Mouse (Mus musculus) embryonic facial prominence, embryonic 10.5 days (tissue): ENCODE measurements around the gene Wrap53. TPM values are rescaled to one million over a fixed set of nuclear protein-coding genes. Genes with fewer than 3 reads are reported as not detected.

Experiments
- DNase-seq: peaks from one replicate; pipeline ENCODE4 v3.0.0-alpha.2; 2017; ENCODE audit warnings: low spot score
- H3K27ac ChIP-seq: fragments of 300-500 bp; sonication (generic); replicated peaks from 2 replicates; pipeline ENCODE4 v1.5.1; 2016; ENCODE audit warnings: mild to moderate bottlenecking
- H3K27me3 ChIP-seq: fragments of 300-500 bp; sonication (generic); replicated peaks from 2 replicates; pipeline ENCODE4 v1.6.1; 2016; ENCODE audit warnings: low read depth, mild to moderate bottlenecking; ENCODE audit not compliant: poor library complexity, severe bottlenecking
- H3K36me3 ChIP-seq: fragments of 300-500 bp; sonication (generic); replicated peaks from 2 replicates; pipeline ENCODE4 v1.6.1; 2016; ENCODE audit warnings: mild to moderate bottlenecking, moderate library complexity
- H3K4me1 ChIP-seq: fragments of 300-500 bp; sonication (generic); 2 replicates; pipeline ENCODE4 v1.6.1; 2016
- H3K4me3 ChIP-seq: fragments of 300-500 bp; sonication (generic); 2 replicates; pipeline ENCODE4 v1.5.1; 2016; ENCODE audit warnings: mild to moderate bottlenecking, moderate library complexity
- H3K9me3 ChIP-seq: fragments of 300-500 bp; sonication (generic); 2 replicates; pipeline ENCODE4 v1.6.1; 2016; ENCODE audit warnings: mild to moderate bottlenecking
- WGBS: fragments of 180-500 bp; shearing (Covaris S2); methylation state at CpG from one replicate; pipeline ENCODE4 v1.1.7; 2016; 5-methylcytosine and 5-hydroxymethylcytosine counted together
- polyA plus RNA-seq: library from polyadenylated mRNA; unstranded; fragments of >200 nt; fragmentation: Nextera tagmentation; extraction: Ambion mirVana; gene quantifications from 2 replicates; pipeline ENCODE4 v1.2.1, GENCODE M21; 2016

The Wrap53 gene
- polyA plus RNA-seq, 1 experiment from 2014 or later = 43.5 TPM

DNA sequence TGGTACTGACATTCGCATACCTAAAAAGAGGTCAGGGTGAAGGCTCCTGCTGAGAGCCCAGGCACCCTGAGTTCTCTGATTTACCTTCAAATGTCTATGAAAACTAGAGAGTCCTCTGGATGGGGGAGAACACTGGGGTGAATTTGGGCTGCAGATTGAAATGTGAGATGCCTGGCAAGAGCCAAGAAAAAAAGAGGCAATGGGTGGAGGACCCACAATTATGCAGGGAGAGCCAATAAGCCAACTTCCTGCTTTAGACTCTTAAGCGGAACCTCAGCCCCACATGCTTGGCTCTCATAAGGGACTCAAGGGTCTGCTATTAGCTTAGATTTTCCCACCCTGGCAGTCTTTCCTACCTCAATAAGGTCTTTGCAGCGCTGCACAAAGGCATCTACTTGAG, 63.4 kb downstream of the Wrap53 start:
- H3K36me3 ChIP-seq = no peaks in the 10 kb centered on the region
- no peak overlapping the region for H3K4me3 ChIP-seq
- H3K9me3 ChIP-seq = no peaks in the 10 kb centered on the region
- H3K27me3 ChIP-seq = peaks cover 17% of the 10 kb centered on the region; the same call in 1 of the 2 replicates
- H3K27ac ChIP-seq = no peak overlapping the region
- H3K4me1 ChIP-seq = peaks cover 28% of the 10 kb centered on the region
- 77% methylated on average over 3 of the region's 3 CpGs for WGBS
- no peak for DNase-seq

DNA sequence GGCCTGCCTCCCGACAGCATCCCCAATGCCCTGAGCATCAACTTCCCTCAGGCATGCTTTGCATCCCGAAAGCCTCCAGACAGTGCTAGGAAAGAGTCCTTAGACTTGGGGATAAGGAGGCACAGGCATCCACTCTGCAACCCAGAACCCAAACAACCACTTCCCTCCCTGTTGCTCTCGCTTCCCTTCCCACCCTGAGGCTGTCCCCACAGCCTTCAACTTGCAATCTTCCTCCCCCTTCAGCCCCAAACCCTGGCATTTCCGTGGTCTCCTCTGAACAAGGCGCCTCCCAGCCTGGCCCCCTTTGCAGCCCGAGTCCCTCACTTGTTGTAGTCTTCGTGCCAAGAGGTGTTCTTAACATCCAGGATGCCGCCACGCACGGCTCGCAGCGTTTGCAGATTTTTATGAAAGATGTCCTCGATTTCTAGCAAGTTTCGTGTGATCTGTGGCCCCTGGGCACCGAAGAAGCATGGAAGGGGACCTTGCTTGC, 63.9 kb downstream of the Wrap53 start:
- WGBS = 64% methylated on average over 15 of the region's 15 CpGs
- Histone ChIP-seq H3K4me3 (no peak overlapping the region), H3K36me3 (no peaks in the 10 kb centered on the region), H3K27ac (no peak overlapping the region), H3K4me1 (peaks cover 33% of the 10 kb centered on the region), H3K27me3 (peaks cover 17% of the 10 kb centered on the region; the same call in 1 of the 2 replicates), H3K9me3 (no peaks in the 10 kb centered on the region)
- DNase-seq = no peak

DNA sequence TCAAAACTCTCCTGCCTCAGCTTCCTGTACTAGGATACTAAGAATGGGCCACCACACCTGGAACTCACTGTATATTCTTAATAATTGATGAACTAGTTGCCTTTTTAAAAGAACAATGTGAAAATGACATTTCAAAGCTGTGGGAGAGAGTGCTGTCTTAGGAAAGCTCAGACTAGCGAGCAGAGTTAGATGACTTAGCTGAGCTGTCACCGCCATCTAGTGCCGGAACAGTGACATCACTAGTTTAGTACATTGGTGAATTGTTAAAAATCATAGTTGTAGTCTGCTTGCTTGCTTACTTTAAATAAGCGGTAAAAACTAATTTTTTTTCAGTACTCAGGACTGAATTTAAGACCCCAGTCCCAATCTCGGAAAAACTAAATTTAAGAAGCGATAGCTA, 66.2 kb downstream of the Wrap53 start:
- peak; percentile 59 for DNase-seq
- Histone ChIP-seq H3K4me1 (peaks cover 35% of the 10 kb centered on the region), H3K9me3 (no peaks in the 10 kb centered on the region), H3K27ac (no peak overlapping the region), H3K27me3 (peaks cover 17% of the 10 kb centered on the region; the same call in 1 of the 2 replicates), H3K4me3 (no peak overlapping the region), H3K36me3 (no peaks in the 10 kb centered on the region)
- 11% methylated on average over 6 of the region's 6 CpGs for WGBS

Other genes starting within 250 kb of the Wrap53 start
- gene Rnf227, start 239.8 kb downstream of the Wrap53 start, polyA plus RNA-seq = 18.7 and 18.8 TPM in 2 replicates
- gene Chd3, start 210.8 kb downstream of the Wrap53 start, polyA plus RNA-seq = 46.2 and 55.9 TPM in 2 replicates
- gene Naa38, start 184.8 kb downstream of the Wrap53 start, polyA plus RNA-seq = 136 and 137 TPM in 2 replicates
- gene Cyb5d1, start 184.6 kb downstream of the Wrap53 start, polyA plus RNA-seq = 49.3 and 50.2 TPM in 2 replicates
- 19.8 and 23.1 TPM in 2 replicates for gene Tmem88, start 182.0 kb downstream of the Wrap53 start, polyA plus RNA-seq
- 39.8 and 39.9 TPM in 2 replicates for gene Kdm6b, start 166.6 kb downstream of the Wrap53 start, polyA plus RNA-seq
- gene Dnah2, start 31.1 kb downstream of the Wrap53 start, polyA plus RNA-seq = 1.3 and 1.4 TPM in 2 replicates
- gene Efnb3, start 20.1 kb downstream of the Wrap53 start, polyA plus RNA-seq = 29.5 and 29.8 TPM in 2 replicates
- 219 and 225 TPM in 2 replicates for gene Trp53, start 104 bp upstream of the Wrap53 start, polyA plus RNA-seq
- 3.2 TPM in 2 replicates for gene Atp1b2, start 25.7 kb upstream of the Wrap53 start, polyA plus RNA-seq
- not detected in 2 replicates for gene Shbg, start 37.6 kb upstream of the Wrap53 start, polyA plus RNA-seq
- gene Sat2, start 41.8 kb upstream of the Wrap53 start, polyA plus RNA-seq = 16.0 TPM in 2 replicates
- 45.2 and 45.5 TPM in 2 replicates for gene Fxr2, start 52.7 kb upstream of the Wrap53 start, polyA plus RNA-seq
- gene Sox15, start 75.1 kb upstream of the Wrap53 start, polyA plus RNA-seq = 0.17 TPM in 1 of 2 replicates, not detected in the other
- gene Mpdu1, start 82.4 kb upstream of the Wrap53 start, polyA plus RNA-seq = 64.9 and 67.2 TPM in 2 replicates
- 5.3 and 7.3 TPM in 2 replicates for gene Cd68, start 85.9 kb upstream of the Wrap53 start, polyA plus RNA-seq
- 780 and 781 TPM in 2 replicates for gene Eif4a1, start 92.2 kb upstream of the Wrap53 start, polyA plus RNA-seq
- 136 and 141 TPM in 2 replicates for gene Senp3, start 101.8 kb upstream of the Wrap53 start, polyA plus RNA-seq
- 0.15 TPM in 1 of 2 replicates, not detected in the other for gene Tnfsf13, start 105.5 kb upstream of the Wrap53 start, polyA plus RNA-seq
- 1.2 and 2.2 TPM in 2 replicates for gene Tnfsf12, start 115.6 kb upstream of the Wrap53 start, polyA plus RNA-seq
- gene Tnfsfm13, start 115.8 kb upstream of the Wrap53 start, polyA plus RNA-seq = 0.88 and 1.3 TPM in 2 replicates
- gene Polr2a, start 178.4 kb upstream of the Wrap53 start, polyA plus RNA-seq = 31.3 and 34.9 TPM in 2 replicates
- 0.12 TPM in 1 of 2 replicates, not detected in the other for gene Slc35g3, start 181.7 kb upstream of the Wrap53 start, polyA plus RNA-seq
- gene Zbtb4, start 185.7 kb upstream of the Wrap53 start, polyA plus RNA-seq = 0.55 and 1.0 TPM in 2 replicates
- 1.4 and 2.3 TPM in 2 replicates for gene Chrnb1, start 215.7 kb upstream of the Wrap53 start, polyA plus RNA-seq
- 0.91 and 0.93 TPM in 2 replicates for gene Fgf11, start 221.6 kb upstream of the Wrap53 start, polyA plus RNA-seq
- 2.1 and 2.7 TPM in 2 replicates for gene Tmem102, start 225.4 kb upstream of the Wrap53 start, polyA plus RNA-seq
- gene Gm39566, start 235.0 kb upstream of the Wrap53 start, polyA plus RNA-seq = not detected in 2 replicates
- not detected in 2 replicates for gene Spem2, start 238.2 kb upstream of the Wrap53 start, polyA plus RNA-seq
- 0.14 TPM in 1 of 2 replicates, not detected in the other for gene Spem1, start 241.9 kb upstream of the Wrap53 start, polyA plus RNA-seq